ENCODE assay signal across 23 mouse cellular contexts in genomic region chr4:147968816-147969215, GRCm38 (mm10). TPM values are rescaled to one million over a fixed set of nuclear protein-coding genes. Genes with fewer than 3 reads are reported as not detected.
A peak's percentile ranks its signal among the peaks of the same experiment; 100 is the strongest.
DNase-seq lines count a peak whose midpoint lies in the region; ATAC-seq and TF ChIP-seq lines count a peak whose summit lies in the region.
"Had no signal": no experiment of that assay in that cellular context is flagged by ENCODE, and none has a peak within 500 bp of the region (broad histone marks: within the 10 kb centered on the region; RNA-seq: fewer than 3 reads in every experiment).

No protein-coding gene starts in this region.

- TF ChIP-seq POLR2A in heart, adult 2 months (IDR thresholded peaks at IDR 0.05; ENCODE audit: insufficient read depth, low read depth, low read length) = no peak

- peak overlapping the region; percentile 56 for H3K4me2 ChIP-seq in heart, embryonic 13.5 days
- H3K4me2 ChIP-seq in liver, embryonic 11.5 days = no peak overlapping the region
- no peak overlapping the region for H3K4me2 ChIP-seq in liver, postnatal 0 days (ENCODE audit: low read depth, low read length)
- H3K4me2 ChIP-seq in heart, postnatal 0 days (ENCODE audit: low read depth, low read length) = peak overlapping the region; percentile 50
- H3K4me2 ChIP-seq: embryonic facial prominence, embryonic 13.5 days; forebrain, embryonic 12.5 days; hindbrain, embryonic 14.5 days; intestine, embryonic 15.5 days; kidney, embryonic 15.5 days had no signal

- WGBS in heart, adult 2 months = 35% methylated on average over 2 of the region's 2 CpGs
- WGBS in heart, embryonic 13.5 days = 39% methylated on average over 2 of the region's 2 CpGs
- 70% methylated on average over 2 of the region's 2 CpGs for WGBS in liver, embryonic 11.5 days
- 69% methylated on average over 2 of the region's 2 CpGs for WGBS in liver, postnatal 0 days (ENCODE audit: insufficient replicate concordance)
- 35% methylated on average over 2 of the region's 2 CpGs for WGBS in heart, postnatal 0 days

- peak overlapping the region; percentile 72 for H3K27ac ChIP-seq in heart, adult 2 months
- H3K27ac ChIP-seq in heart, embryonic 13.5 days (replicated peaks) = peak overlapping the region; percentile 85
- no peak overlapping the region for H3K27ac ChIP-seq in liver, embryonic 11.5 days (ENCODE audit: low read depth, low read length)
- no peak overlapping the region for H3K27ac ChIP-seq in liver, postnatal 0 days (ENCODE audit: low read depth)
- peak overlapping the region; percentile 94 for H3K27ac ChIP-seq in heart, postnatal 0 days (ENCODE audit: low read depth)
- H3K27ac ChIP-seq: embryonic facial prominence, embryonic 13.5 days; forebrain, embryonic 12.5 days; hindbrain, embryonic 10.5 days; hindbrain, embryonic 14.5 days; intestine, embryonic 15.5 days; kidney, embryonic 15.5 days had no signal

- H3K4me3 ChIP-seq in heart, adult 2 months = 0 out of 2 replicates have a peak overlapping the region, but pooled peaks have one; percentile 8
- H3K4me3 ChIP-seq in heart, embryonic 13.5 days = peak overlapping the region; percentile 27
- H3K4me3 ChIP-seq in liver, embryonic 11.5 days (ENCODE audit: low read depth, low read length) = no peak overlapping the region
- H3K4me3 ChIP-seq in liver, postnatal 0 days (ENCODE audit: low read depth, low read length) = no peak overlapping the region
- H3K4me3 ChIP-seq in heart, postnatal 0 days (ENCODE audit: low read depth, low read length) = no peak overlapping the region
- H3K4me3 ChIP-seq: embryonic facial prominence, embryonic 13.5 days; forebrain, embryonic 12.5 days; hindbrain, embryonic 10.5 days; intestine, embryonic 15.5 days; kidney, embryonic 15.5 days had no signal

- no peak for TF ChIP-seq CTCF in heart, adult 2 months (IDR thresholded peaks at IDR 0.05)
- TF ChIP-seq CTCF in liver, postnatal 0 days (IDR thresholded peaks at IDR 0.05; ENCODE audit: low read depth) = no peak
- no peak for TF ChIP-seq CTCF in heart, postnatal 0 days (IDR thresholded peaks at IDR 0.05; ENCODE audit: low read depth)

- peak overlapping the region; percentile 23 for H3K9ac ChIP-seq in heart, adult 2 months (ENCODE audit: low read depth, low read length)
- peak overlapping the region; percentile 44 for H3K9ac ChIP-seq in heart, embryonic 13.5 days
- no peak overlapping the region for H3K9ac ChIP-seq in liver, embryonic 11.5 days (ENCODE audit: low read depth, low read length)
- no peak overlapping the region for H3K9ac ChIP-seq in liver, postnatal 0 days (replicated peaks)
- H3K9ac ChIP-seq in heart, postnatal 0 days (replicated peaks; ENCODE audit: low read depth, low read length) = peak overlapping the region; percentile 39; the same call in 1 of the 2 replicates
- H3K9ac ChIP-seq: embryonic facial prominence, embryonic 13.5 days; forebrain, embryonic 12.5 days; hindbrain, embryonic 14.5 days; intestine, embryonic 15.5 days; kidney, embryonic 15.5 days had no signal

- no peak for ATAC-seq in heart, embryonic 13.5 days (ENCODE audit: extremely low read depth, insufficient number of reproducible peaks, low FRiP score, low TSS enrichment)
- 0 out of 2 replicates have a peak, but pooled peaks have one; percentile 13 for ATAC-seq in liver, embryonic 11.5 days (replicated peaks; ENCODE audit: low FRiP score)
- ATAC-seq in liver, postnatal 0 days = no peak
- peak; percentile 39 for ATAC-seq in heart, postnatal 0 days (ENCODE audit: insufficient read depth, low read depth)
- ATAC-seq in megakaryocyte progenitor cell, adult 5-6 weeks (replicated peaks; ENCODE audit: poor library complexity) = no peak
- ATAC-seq: forebrain, embryonic 16.5 days; intestine, embryonic 15.5 days had no signal

- intact Hi-C loops in heart, adult 2 months (cut with DNase I) = no loop called here
- intact Hi-C loops in heart, postnatal 14 days (cut with DNase I) = no loop called here
- intact Hi-C loops in heart, postnatal 25 days (cut with DNase I) = no loop called here

- H3K9me3 ChIP-seq in heart, embryonic 13.5 days = no peaks in the 10 kb centered on the region
- no peaks in the 10 kb centered on the region for H3K9me3 ChIP-seq in liver, embryonic 11.5 days (ENCODE audit: control insufficient read depth, low read length)
- no peaks in the 10 kb centered on the region for H3K9me3 ChIP-seq in liver, postnatal 0 days (ENCODE audit: low read length)
- no peaks in the 10 kb centered on the region for H3K9me3 ChIP-seq in heart, postnatal 0 days (replicated peaks; ENCODE audit: control insufficient read depth, low read length)
- H3K9me3 ChIP-seq: forebrain, embryonic 12.5 days; hindbrain, embryonic 10.5 days; intestine, embryonic 15.5 days; kidney, embryonic 15.5 days had no signal

- peaks cover 3% of the 10 kb centered on the region; the same call in 1 of the 2 replicates for H3K4me1 ChIP-seq in heart, adult 2 months (ENCODE audit: control insufficient read depth, insufficient read depth, low read length)
- H3K4me1 ChIP-seq in heart, embryonic 13.5 days = peaks cover 51% of the 10 kb centered on the region
- 0 out of 2 replicates have a peak, but pooled peaks cover 3% of the 10 kb centered on the region for H3K4me1 ChIP-seq in liver, embryonic 11.5 days (replicated peaks; ENCODE audit: control insufficient read depth, insufficient read depth, low read length)
- H3K4me1 ChIP-seq in liver, postnatal 0 days (ENCODE audit: insufficient read depth) = no peaks in the 10 kb centered on the region
- peaks cover 30% of the 10 kb centered on the region; the same call in 1 of the 2 replicates for H3K4me1 ChIP-seq in heart, postnatal 0 days (ENCODE audit: control insufficient read depth, insufficient read depth)
- H3K4me1 ChIP-seq: embryonic facial prominence, embryonic 13.5 days; forebrain, embryonic 12.5 days; hindbrain, embryonic 10.5 days; intestine, embryonic 15.5 days; kidney, embryonic 15.5 days had no signal

- no peaks in the 10 kb centered on the region for H3K36me3 ChIP-seq in heart, adult 2 months (ENCODE audit: control insufficient read depth, insufficient read depth, low read length)
- no peaks in the 10 kb centered on the region for H3K36me3 ChIP-seq in heart, embryonic 13.5 days
- no peaks in the 10 kb centered on the region for H3K36me3 ChIP-seq in liver, embryonic 11.5 days (ENCODE audit: control insufficient read depth, insufficient read depth, low read length)
- no peaks in the 10 kb centered on the region for H3K36me3 ChIP-seq in liver, postnatal 0 days (replicated peaks; ENCODE audit: insufficient read depth, low read length)
- H3K36me3 ChIP-seq in heart, postnatal 0 days (replicated peaks; ENCODE audit: control insufficient read depth, insufficient read depth, low read length) = no peaks in the 10 kb centered on the region
- H3K36me3 ChIP-seq: embryonic facial prominence, embryonic 13.5 days; forebrain, embryonic 12.5 days; hindbrain, embryonic 10.5 days; intestine, embryonic 15.5 days; kidney, embryonic 15.5 days had no signal

- no peaks in the 10 kb centered on the region for H3K79me2 ChIP-seq in heart, adult 2 months (replicated peaks; ENCODE audit: control insufficient read depth, insufficient read depth, low read length)

- H3K27me3 ChIP-seq in heart, adult 2 months (ENCODE audit: control insufficient read depth, insufficient read depth, low read length) = no peaks in the 10 kb centered on the region
- peaks cover 66% of the 10 kb centered on the region for H3K27me3 ChIP-seq in heart, embryonic 13.5 days (replicated peaks)
- H3K27me3 ChIP-seq in liver, embryonic 11.5 days (replicated peaks; ENCODE audit: control insufficient read depth, insufficient read depth, low read length) = no peaks in the 10 kb centered on the region
- no peaks in the 10 kb centered on the region for H3K27me3 ChIP-seq in liver, postnatal 0 days (ENCODE audit: insufficient read depth, low read length)
- no peaks in the 10 kb centered on the region for H3K27me3 ChIP-seq in heart, postnatal 0 days (ENCODE audit: control insufficient read depth, insufficient read depth, low read length)
- H3K27me3 ChIP-seq: embryonic facial prominence, embryonic 13.5 days; forebrain, embryonic 12.5 days; intestine, embryonic 15.5 days; kidney, embryonic 15.5 days had no signal

- DNase-seq in heart, adult 2 months = no peak
- DNase-seq in heart, postnatal 14 days = no peak
- DNase-seq in heart, postnatal 25 days (ENCODE audit: low spot score) = no peak
- no peak for DNase-seq in liver, embryonic 11.5 days (ENCODE audit: low spot score)
- no peak for DNase-seq in liver, postnatal 0 days
- DNase-seq in heart, postnatal 0 days (ENCODE audit: low spot score) = no peak
- DNase-seq: adrenal gland, adult 2 months; adrenal gland, postnatal 25 days; cerebellum, adult 8-10 months; cerebellum, postnatal 36 days; gastrocnemius, postnatal 14 days; kidney, adult 18-20 months had no signal

- TF ChIP-seq EP300 in heart, adult 2 months (IDR thresholded peaks at IDR 0.05; ENCODE audit: insufficient read depth, low read depth, low read length) = no peak
- TF ChIP-seq EP300 in liver, postnatal 0 days (IDR thresholded peaks at IDR 0.05; ENCODE audit: low read depth) = no peak
- no peak for TF ChIP-seq EP300 in heart, postnatal 0 days (IDR thresholded peaks at IDR 0.05; ENCODE audit: low read depth)

RNA-seq across cellular contexts. Expression of gene Nppb, which starts 16.8 kb away (rescaled TPM):
- total RNA-seq in heart, adult 2 months (2021) = 100 to 1,000 TPM; 117 to 262 TPM
- 204 and 212 TPM in 2 replicates for polyA plus RNA-seq in heart, adult 2 months (2012; rRNA removed)
- 100 to 1,000 TPM in 1 of 2 experiments, 10 to 100 TPM in 1; 74.4 to 148 TPM for total RNA-seq in heart, postnatal 14 days (2021)
- 187 and 230 TPM in 2 replicates for polyA plus RNA-seq in heart, embryonic 13.5 days (2015; fragmentation: Nextera tagmentation; extraction: Ambion mirVana)
- total RNA-seq in heart, postnatal 25 days (2021) = 100 to 1,000 TPM; 169 to 448 TPM
- polyA plus RNA-seq in liver, embryonic 11.5 days (2014; fragmentation: Nextera tagmentation; extraction: Ambion mirVana) = 1.1 TPM in 1 of 2 replicates, not detected in the other
- not detected in 2 replicates for polyA plus RNA-seq in liver, postnatal 0 days (2015; fragmentation: Nextera tagmentation; extraction: Ambion mirVana)
- 831 and 1,183 TPM in 2 replicates for total RNA-seq in heart, postnatal 0 days (2014; rRNA removed; ENCODE audit: low replicate concordance)
- 188 and 473 TPM in 2 replicates for polyA plus RNA-seq in heart, postnatal 0 days (2015; fragmentation: Nextera tagmentation; extraction: Ambion mirVana)
- not detected in 2 replicates for total RNA-seq in megakaryocyte progenitor cell, adult 5-6 weeks (2015)
- total RNA-seq in megakaryocyte progenitor cell, adult 5-6 weeks (2017) = not detected in 2 replicates
- total RNA-seq: adrenal gland, postnatal 25 days; CH12.LX; gastrocnemius, postnatal 14 days had no signal
- polyA plus RNA-seq: adrenal gland, adult 2 months; forebrain, embryonic 12.5 days; forebrain, embryonic 16.5 days; gonadal fat pad, adult 2 months; hindbrain, embryonic 10.5 days; intestine, embryonic 15.5 days; kidney, embryonic 15.5 days had no signal

RNA-seq across cellular contexts. Expression of gene 2510039O18Rik, which starts 28.1 kb away (rescaled TPM):
- 10 to 100 TPM; 38.9 to 41.9 TPM for total RNA-seq in heart, adult 2 months (2021)
- 41.2 and 42.3 TPM in 2 replicates for polyA plus RNA-seq in heart, adult 2 months (2012; rRNA removed)
- total RNA-seq in heart, postnatal 14 days (2021) = 10 to 100 TPM; 39.6 to 43.9 TPM
- 12.4 and 13.0 TPM in 2 replicates for polyA plus RNA-seq in heart, embryonic 13.5 days (2015; fragmentation: Nextera tagmentation; extraction: Ambion mirVana)
- 10 to 100 TPM; 36.4 to 39.3 TPM for total RNA-seq in heart, postnatal 25 days (2021)
- polyA plus RNA-seq in liver, embryonic 11.5 days (2014; fragmentation: Nextera tagmentation; extraction: Ambion mirVana) = 18.6 and 19.2 TPM in 2 replicates
- 6.5 and 8.5 TPM in 2 replicates for polyA plus RNA-seq in liver, postnatal 0 days (2015; fragmentation: Nextera tagmentation; extraction: Ambion mirVana)
- 76.2 and 82.2 TPM in 2 replicates for total RNA-seq in heart, postnatal 0 days (2014; rRNA removed; ENCODE audit: low replicate concordance)
- polyA plus RNA-seq in heart, postnatal 0 days (2015; fragmentation: Nextera tagmentation; extraction: Ambion mirVana) = 8.9 and 10.4 TPM in 2 replicates
- total RNA-seq in megakaryocyte progenitor cell, adult 5-6 weeks (2015) = 32.9 and 34.2 TPM in 2 replicates
- total RNA-seq in megakaryocyte progenitor cell, adult 5-6 weeks (2017) = 30.4 and 38.6 TPM in 2 replicates

RNA-seq across cellular contexts. Expression of gene Nppa, which starts 31.7 kb away (rescaled TPM):
- total RNA-seq in heart, adult 2 months (2021) = 1,000 to 10,000 TPM; 1,237 to 1,820 TPM
- polyA plus RNA-seq in heart, adult 2 months (2012; rRNA removed) = 4,085 and 4,474 TPM in 2 replicates
- total RNA-seq in heart, postnatal 14 days (2021) = 1,000 to 10,000 TPM in 1 of 2 experiments, 100 to 1,000 TPM in 1; 590 to 1,636 TPM
- polyA plus RNA-seq in heart, embryonic 13.5 days (2015; fragmentation: Nextera tagmentation; extraction: Ambion mirVana) = 4,587 and 5,670 TPM in 2 replicates
- 1,000 to 10,000 TPM; 2,183 to 2,475 TPM for total RNA-seq in heart, postnatal 25 days (2021)
- 7.2 and 32.9 TPM in 2 replicates for polyA plus RNA-seq in liver, embryonic 11.5 days (2014; fragmentation: Nextera tagmentation; extraction: Ambion mirVana)
- 0.13 TPM in 1 of 2 replicates, not detected in the other for polyA plus RNA-seq in liver, postnatal 0 days (2015; fragmentation: Nextera tagmentation; extraction: Ambion mirVana)
- total RNA-seq in heart, postnatal 0 days (2014; rRNA removed; ENCODE audit: low replicate concordance) = 2,556 and 3,370 TPM in 2 replicates
- 9,636 and 10,119 TPM in 2 replicates for polyA plus RNA-seq in heart, postnatal 0 days (2015; fragmentation: Nextera tagmentation; extraction: Ambion mirVana)
- total RNA-seq in megakaryocyte progenitor cell, adult 5-6 weeks (2015) = not detected in 2 replicates
- not detected in 2 replicates for total RNA-seq in megakaryocyte progenitor cell, adult 5-6 weeks (2017)
- total RNA-seq: adrenal gland, adult 2 months; adrenal gland, postnatal 25 days; CH12.LX; gastrocnemius, postnatal 14 days had no signal
- polyA plus RNA-seq: adrenal gland, adult 2 months; forebrain, embryonic 16.5 days; gonadal fat pad, adult 2 months; intestine, embryonic 15.5 days had no signal

RNA-seq across cellular contexts. Expression of gene Plod1, which starts 32.2 kb away (rescaled TPM):
- total RNA-seq in heart, adult 2 months (2021) = 10 to 100 TPM; 62.4 to 65.8 TPM
- 88.6 and 123 TPM in 2 replicates for polyA plus RNA-seq in heart, adult 2 months (2012; rRNA removed)
- 10 to 100 TPM; 90.1 to 95.0 TPM for total RNA-seq in heart, postnatal 14 days (2021)
- 43.7 and 49.2 TPM in 2 replicates for polyA plus RNA-seq in heart, embryonic 13.5 days (2015; fragmentation: Nextera tagmentation; extraction: Ambion mirVana)
- 10 to 100 TPM; 79.5 to 97.6 TPM for total RNA-seq in heart, postnatal 25 days (2021)
- 32.6 and 33.9 TPM in 2 replicates for polyA plus RNA-seq in liver, embryonic 11.5 days (2014; fragmentation: Nextera tagmentation; extraction: Ambion mirVana)
- polyA plus RNA-seq in liver, postnatal 0 days (2015; fragmentation: Nextera tagmentation; extraction: Ambion mirVana) = 24.8 and 25.4 TPM in 2 replicates
- 84.0 and 107 TPM in 2 replicates for total RNA-seq in heart, postnatal 0 days (2014; rRNA removed; ENCODE audit: low replicate concordance)
- polyA plus RNA-seq in heart, postnatal 0 days (2015; fragmentation: Nextera tagmentation; extraction: Ambion mirVana) = 48.9 and 55.6 TPM in 2 replicates
- total RNA-seq in megakaryocyte progenitor cell, adult 5-6 weeks (2015) = 4.8 and 5.6 TPM in 2 replicates
- 10.5 and 12.2 TPM in 2 replicates for total RNA-seq in megakaryocyte progenitor cell, adult 5-6 weeks (2017)

Comparison
In these comparisons a context has a peak if more than half of its experiments do, and no peak if none do; other contexts are left out.
1. H3K4me3 ChIP-seq: peak in heart, adult 2 months (single experiment) and heart, embryonic 13.5 days (single experiment); none in liver, embryonic 11.5 days (single experiment), liver, postnatal 0 days (single experiment) and heart, postnatal 0 days (single experiment).
2. ATAC-seq: peak in liver, embryonic 11.5 days (single experiment) and heart, postnatal 0 days (single experiment); none in heart, embryonic 13.5 days (single experiment), liver, postnatal 0 days (single experiment) and megakaryocyte progenitor cell, adult 5-6 weeks (single experiment).
3. H3K27ac ChIP-seq: peak in heart, adult 2 months (single experiment), heart, embryonic 13.5 days (single experiment) and heart, postnatal 0 days (single experiment); none in liver, embryonic 11.5 days (single experiment) and liver, postnatal 0 days (single experiment).
4. H3K9ac ChIP-seq: peak in heart, adult 2 months (single experiment), heart, embryonic 13.5 days (single experiment) and heart, postnatal 0 days (single experiment); none in liver, embryonic 11.5 days (single experiment) and liver, postnatal 0 days (single experiment).
5. H3K4me2 ChIP-seq: peak in heart, embryonic 13.5 days (single experiment) and heart, postnatal 0 days (single experiment); none in liver, embryonic 11.5 days (single experiment) and liver, postnatal 0 days (single experiment).
6. RNA of gene Nppb, which starts 16.8 kb away (total RNA-seq): 831 to 1,183 TPM in heart, postnatal 0 days, 169 to 448 TPM in heart, postnatal 25 days, 117 to 262 TPM in heart, adult 2 months and 74.4 to 148 TPM in heart, postnatal 14 days; not detected in megakaryocyte progenitor cell, adult 5-6 weeks; every median in the first group is over 10 times any median in the second.
7. RNA of gene Nppa, which starts 31.7 kb away (total RNA-seq): 2,556 to 3,370 TPM in heart, postnatal 0 days, 2,183 to 2,475 TPM in heart, postnatal 25 days, 1,237 to 1,820 TPM in heart, adult 2 months and 590 to 1,636 TPM in heart, postnatal 14 days; not detected in megakaryocyte progenitor cell, adult 5-6 weeks; every median in the first group is over 100 times any median in the second.